Mouse (Mus musculus) urinary bladder, postnatal 10 days (tissue): Measurements from ENCODE around the gene Tas2r117.

Experiments
- DNase-seq: peaks from one replicate; pipeline ENCODE4 v3.0.0; 2022; ENCODE audit warnings: low spot score

Gene Tas2r117

GRCm38 (mm10) chr6:132802518-132802917, at the start of gene Tas2r117:
Gene Tas2r117 (plus strand): TSS chr6:132802818.
- no peak for DNase-seq

- DNase-seq, result no peak
Observed at GRCm38 (mm10) chr6:132754430-132754829, 48.2 kb upstream of the Tas2r117 start, which contains the start of gene Tas2r124. Gene Tas2r124 (plus strand): TSS chr6:132754730.

GRCm38 (mm10) chr6:132761831-132762230, 40.8 kb upstream of the Tas2r117 start, which contains the start of gene Tas2r102:
Gene Tas2r102 (plus strand): TSS chr6:132762131.
- DNase-seq, result no peak

GRCm38 (mm10) chr6:132778062-132778461, 24.6 kb upstream of the Tas2r117 start, which contains the start of gene Tas2r136:
Gene Tas2r136 (minus strand): TSS chr6:132778162.
- no peak for DNase-seq

- no peak for DNase-seq
Observed at GRCm38 (mm10) chr6:132795393-132795792, 7.2 kb upstream of the Tas2r117 start.

GRCm38 (mm10) chr6:132846842-132847241, 44.2 kb downstream of the Tas2r117 start, which contains the start of gene Tas2r123:
Gene Tas2r123 (plus strand): TSS chr6:132847142.
- no peak for DNase-seq
